Mouse (Mus musculus): ENCODE measurements at regions not wholly inside any gene's neighbourhood (a gene's known extent, or its start where the extent isn't known, plus 50 kb on each side); places are given as distances from the start of the nearest gene placed in this dataset.
"Not testable (repeated sequence)": the region's sequence is repeated elsewhere in the genome, so short reads cannot be mapped to it uniquely, and the experiment has no call there.

GRCm38 (mm10) chr7:64006935-64007334, 68.2 kb upstream of the Klf13 start:
- 0 out of 2 replicates have a peak, but pooled peaks have one; percentile 17 for ATAC-seq (replicated peaks; ENCODE audit: low FRiP score, low TSS enrichment, poor library complexity, severe bottlenecking)

- ATAC-seq (replicated peaks; ENCODE audit: low FRiP score, low TSS enrichment, poor library complexity, severe bottlenecking): no peak
Observed at GRCm38 (mm10) chr7:64005765-64006164, 67.0 kb upstream of the Klf13 start.

GRCm38 (mm10) chr7:64003904-64004303, 65.2 kb upstream of the Klf13 start:
- no peak for ATAC-seq (replicated peaks; ENCODE audit: low FRiP score, low TSS enrichment, poor library complexity, severe bottlenecking)

GRCm38 (mm10) chr7:64001611-64002111, 62.9 kb upstream of the Klf13 start:
- ATAC-seq (replicated peaks; ENCODE audit: low FRiP score, low TSS enrichment, poor library complexity, severe bottlenecking): no peak

- peak; percentile 67 for ATAC-seq (replicated peaks; ENCODE audit: low FRiP score, low TSS enrichment, poor library complexity, severe bottlenecking)
Observed at GRCm38 (mm10) chr7:63998995-63999960, 60.6 kb upstream of the Klf13 start.

- no peak for ATAC-seq (replicated peaks; ENCODE audit: low FRiP score, low TSS enrichment, poor library complexity, severe bottlenecking)
Observed at GRCm38 (mm10) chr7:63997997-63998396, 59.3 kb upstream of the Klf13 start.

GRCm38 (mm10) chr7:63996581-63997098, 57.9 kb upstream of the Klf13 start:
- peak; percentile 42 for ATAC-seq (replicated peaks; ENCODE audit: low FRiP score, low TSS enrichment, poor library complexity, severe bottlenecking)

GRCm38 (mm10) chr7:63995255-63995980, 56.7 kb upstream of the Klf13 start:
- ATAC-seq (replicated peaks; ENCODE audit: low FRiP score, low TSS enrichment, poor library complexity, severe bottlenecking): no peak

GRCm38 (mm10) chr7:63994769-63995168, 56.1 kb upstream of the Klf13 start:
- ATAC-seq (replicated peaks; ENCODE audit: low FRiP score, low TSS enrichment, poor library complexity, severe bottlenecking): not testable (repeated sequence)

GRCm38 (mm10) chr7:63992155-63992554, 53.4 kb upstream of the Klf13 start:
- no peak for ATAC-seq (replicated peaks; ENCODE audit: low FRiP score, low TSS enrichment, poor library complexity, severe bottlenecking)

- ATAC-seq (replicated peaks; ENCODE audit: low FRiP score, low TSS enrichment, poor library complexity, severe bottlenecking): peak; percentile 53
Observed at GRCm38 (mm10) chr7:63991085-63992010, 52.6 kb upstream of the Klf13 start.

- ATAC-seq (replicated peaks; ENCODE audit: low FRiP score, low TSS enrichment, poor library complexity, severe bottlenecking): no peak
Observed at GRCm38 (mm10) chr7:63990312-63991028, 51.8 kb upstream of the Klf13 start.

GRCm38 (mm10) chr7:63989736-63990135, 51.0 kb upstream of the Klf13 start:
- no peak for ATAC-seq (replicated peaks; ENCODE audit: low FRiP score, low TSS enrichment, poor library complexity, severe bottlenecking)

Data from megakaryocyte-erythroid progenitor cell, adult 5-6 weeks (primary cell).